Mouse (Mus musculus) intestine, embryonic 16.5 days (tissue): ENCODE measurements around the gene Gpam. TPM values are rescaled to one million over a fixed set of nuclear protein-coding genes. Genes with fewer than 3 reads are reported as not detected.
"Not testable (repeated sequence)": the region's sequence is repeated elsewhere in the genome, so short reads cannot be mapped to it uniquely, and the experiment has no call there.

Source experiments
- ATAC-seq: fragments of 200-750 bp; cut with Nextera tagmentation; 2 replicates; pipeline ENCODE4 v1.8.0; 2017; ENCODE audit warnings: moderate TSS enrichment, moderate library complexity
- H3K27ac ChIP-seq: fragments of 300-500 bp; sonication (generic); 2 replicates; pipeline ENCODE4 v1.5.1; 2014; ENCODE audit warnings: mild to moderate bottlenecking, low read length
- H3K27me3 ChIP-seq: fragments of 300-500 bp; sonication (generic); replicated peaks from 2 replicates; pipeline ENCODE4 v1.6.1; 2014; ENCODE audit warnings: low read length, control low read depth, mixed read lengths; ENCODE audit not compliant: control insufficient read depth, insufficient read depth
- H3K36me3 ChIP-seq: fragments of 300-500 bp; sonication (generic); 2 replicates; pipeline ENCODE4 v1.6.1; 2014; ENCODE audit warnings: low read length, control low read depth; ENCODE audit not compliant: control insufficient read depth, insufficient read depth
- H3K4me1 ChIP-seq: fragments of 300-500 bp; sonication (generic); 2 replicates; pipeline ENCODE4 v1.6.1; 2014; ENCODE audit warnings: low read length, control low read depth, mixed read lengths; ENCODE audit not compliant: control insufficient read depth, insufficient read depth
- H3K4me2 ChIP-seq: fragments of 300-500 bp; sonication (generic); 2 replicates; pipeline ENCODE4 v1.6.1; 2014; ENCODE audit warnings: low read depth, low read length, control low read depth
- H3K4me3 ChIP-seq: fragments of 300-500 bp; sonication (generic); 2 replicates; pipeline ENCODE4 v1.5.1; 2014; ENCODE audit warnings: mild to moderate bottlenecking, low read length
- H3K9ac ChIP-seq: fragments of 300-500 bp; sonication (generic); 2 replicates; pipeline ENCODE4 v1.6.1; 2014; ENCODE audit warnings: low read depth, low read length
- H3K9me3 ChIP-seq: fragments of 300-500 bp; sonication (generic); 2 replicates; pipeline ENCODE4 v1.6.1; 2016; ENCODE audit warnings: low read length, control low read depth; ENCODE audit not compliant: control insufficient read depth
- WGBS: fragments of 180-500 bp; shearing (Covaris S2); extraction: QIAGEN DNeasy Blood & Tissue Kit; methylation state at CpG from one replicate; pipeline ENCODE4 v1.1.7; 2014; 5-methylcytosine and 5-hydroxymethylcytosine counted together
- polyA plus RNA-seq: library from polyadenylated mRNA; unstranded; fragments of >200 nt; fragmentation: Nextera tagmentation; extraction: Ambion mirVana; gene quantifications from 2 replicates; pipeline ENCODE4 v1.2.1, GENCODE M21; 2015

Gpam gene
- polyA plus RNA-seq: 21.5 and 25.5 TPM in 2 replicates

- 52% methylated on average over 11 of the region's 11 CpGs for WGBS
Observed at GRCm38 (mm10) chr19:55127072-55127718, at the start of gene Gpam. Gene Gpam (minus strand): TSS chr19:55127238.

DNA sequence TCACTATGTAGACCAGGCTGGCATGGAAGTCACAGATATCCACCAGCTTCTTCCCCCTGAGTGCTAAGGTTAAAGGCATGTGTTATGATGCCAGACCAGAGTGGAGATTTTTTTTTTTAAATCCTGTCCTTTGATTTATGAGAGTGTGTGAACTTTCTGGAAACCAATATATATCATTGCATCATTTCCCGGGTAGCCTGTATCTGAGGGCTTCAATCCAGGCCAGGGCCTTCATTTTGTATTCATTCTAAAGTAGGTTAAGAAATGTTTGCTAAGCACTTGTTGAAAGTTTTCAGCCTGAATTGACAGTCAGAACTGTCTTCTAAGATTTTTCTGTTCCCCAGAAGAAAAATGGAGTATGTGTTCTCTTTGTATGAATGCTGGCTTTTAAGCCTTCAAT lies 44.5 kb upstream of the Gpam start:
- Histone ChIP-seq H3K4me2 (no peak overlapping the region), H3K4me3 (no peak overlapping the region), H3K9ac (no peak overlapping the region), H3K36me3 (no peaks in the 10 kb centered on the region), H3K4me1 (no peaks in the 10 kb centered on the region), H3K27me3 (no peaks in the 10 kb centered on the region), H3K27ac (no peak overlapping the region), H3K9me3 (no peaks in the 10 kb centered on the region)
- ATAC-seq: no peak
- WGBS: 69% methylated on average over 1 of the region's 1 CpGs

More at GRCm38 (mm10) chr19:55127072-55127718, at the start of gene Gpam:
- no peaks in the 10 kb centered on the region for H3K27me3 ChIP-seq
- 0 out of 2 replicates have a peak within 1 kb of the TSS, but pooled peaks have one; percentile 17 for H3K9ac ChIP-seq
- H3K4me1 ChIP-seq: peaks cover 8% of the 10 kb centered on the region
- 0 out of 2 replicates have a peak within 1 kb of the TSS, but pooled peaks have one; percentile 28 for H3K27ac ChIP-seq
- peak within 1 kb of the TSS; percentile 39 for H3K4me3 ChIP-seq
- no peaks in the 10 kb centered on the region for H3K36me3 ChIP-seq
- H3K4me2 ChIP-seq: peak within 1 kb of the TSS; percentile 54
- ATAC-seq: peak; percentile 84
- no peaks in the 10 kb centered on the region for H3K9me3 ChIP-seq

DNA sequence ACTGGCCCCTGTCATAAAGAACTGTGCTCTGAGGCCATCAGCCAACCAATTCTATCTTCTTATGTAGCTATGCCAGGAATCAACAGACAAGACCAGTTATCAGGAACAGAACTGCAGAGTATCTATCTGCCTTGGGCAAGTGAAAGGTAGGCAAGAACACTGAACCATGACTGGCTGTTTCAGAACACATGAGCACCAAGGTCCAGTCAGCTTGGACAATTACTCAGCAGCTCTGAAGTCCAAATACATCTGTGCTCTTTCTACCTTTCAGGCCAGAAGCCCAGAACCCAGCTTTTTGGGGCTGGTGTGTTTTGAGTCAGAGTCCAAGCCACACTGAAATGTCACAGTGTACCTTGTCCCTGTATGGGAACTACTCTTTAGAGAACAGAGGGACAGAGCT lies 43.4 kb upstream of the Gpam start:
- no peak for ATAC-seq
- H3K9me3 ChIP-seq: no peaks in the 10 kb centered on the region
- no peaks in the 10 kb centered on the region for H3K36me3 ChIP-seq
- no peak overlapping the region for H3K27ac ChIP-seq
- no peak overlapping the region for H3K4me3 ChIP-seq
- H3K9ac ChIP-seq: no peak overlapping the region
- H3K4me1 ChIP-seq: no peaks in the 10 kb centered on the region
- H3K4me2 ChIP-seq: no peak overlapping the region
- H3K27me3 ChIP-seq: no peaks in the 10 kb centered on the region

DNA sequence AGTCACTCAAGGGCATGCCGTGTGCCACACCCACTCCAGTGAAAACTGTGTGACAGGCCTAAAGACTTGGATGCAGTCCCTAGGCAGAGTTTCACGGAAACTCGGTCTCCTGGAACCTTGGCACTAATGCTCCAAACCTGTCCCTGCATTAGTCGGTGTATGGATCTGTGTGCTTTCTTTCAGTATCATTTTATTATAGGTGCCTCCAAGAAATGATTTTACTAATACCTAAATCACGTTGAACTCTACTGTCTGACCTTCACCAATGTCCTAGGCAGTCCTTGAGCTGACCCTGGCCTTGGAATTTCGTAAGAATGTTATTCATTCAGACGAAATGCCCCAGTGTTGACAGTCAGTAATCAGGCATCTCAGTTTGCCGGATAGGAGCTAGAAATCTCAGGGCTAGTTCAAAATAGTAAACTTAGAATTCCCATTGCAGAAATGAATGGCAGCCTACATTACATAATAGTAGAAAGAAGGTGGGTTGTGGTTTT lies 42.2 kb upstream of the Gpam start:
- not testable (repeated sequence) for H3K4me1 ChIP-seq, H3K27ac ChIP-seq, H3K4me2 ChIP-seq, H3K27me3 ChIP-seq, H3K9ac ChIP-seq, H3K9me3 ChIP-seq, ATAC-seq, H3K36me3 ChIP-seq, H3K4me3 ChIP-seq
- WGBS: 92% methylated on average over 8 of the region's 8 CpGs

GRCm38 (mm10) chr19:55168360-55168759 lies 41.3 kb upstream of the Gpam start:
- no peak overlapping the region for H3K4me3 ChIP-seq
- no peaks in the 10 kb centered on the region for H3K27me3 ChIP-seq
- no peaks in the 10 kb centered on the region for H3K36me3 ChIP-seq
- no peak overlapping the region for H3K4me2 ChIP-seq
- H3K4me1 ChIP-seq: peaks cover 8% of the 10 kb centered on the region
- H3K9me3 ChIP-seq: no peaks in the 10 kb centered on the region
- 41% methylated on average over 6 of the region's 6 CpGs for WGBS
- H3K27ac ChIP-seq: no peak overlapping the region
- no peak for ATAC-seq
- H3K9ac ChIP-seq: no peak overlapping the region

DNA sequence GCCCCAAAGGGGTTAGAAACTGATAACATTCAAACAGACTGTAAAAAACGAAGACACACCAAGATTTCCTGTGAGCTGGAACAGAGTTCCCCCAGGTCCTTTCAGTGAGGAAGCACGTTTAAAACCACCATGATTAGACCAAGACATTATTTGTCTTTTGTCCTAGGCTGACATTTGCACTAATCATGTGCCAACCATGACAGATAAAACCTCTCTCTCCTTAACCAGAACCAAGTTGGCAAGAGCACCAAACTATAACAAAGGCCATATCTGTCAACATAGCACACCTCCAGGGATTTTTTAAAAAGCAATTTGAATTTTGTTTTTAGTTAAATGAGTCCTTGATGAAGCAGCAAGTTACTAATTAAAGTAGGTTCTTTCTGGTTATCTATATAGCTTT lies 40.7 kb upstream of the Gpam start:
- Histone ChIP-seq H3K27me3 (no peaks in the 10 kb centered on the region), H3K36me3 (no peaks in the 10 kb centered on the region), H3K9me3 (no peaks in the 10 kb centered on the region), H3K27ac (no peak overlapping the region), H3K4me2 (no peak overlapping the region), H3K9ac (no peak overlapping the region), H3K4me3 (no peak overlapping the region), H3K4me1 (peaks cover 8% of the 10 kb centered on the region)
- WGBS: 59% methylated on average over 2 of the region's 2 CpGs
- ATAC-seq: no peak

- Histone ChIP-seq H3K9ac (no peak overlapping the region), H3K27ac (no peak overlapping the region), H3K27me3 (no peaks in the 10 kb centered on the region), H3K4me3 (no peak overlapping the region), H3K4me1 (peaks cover 8% of the 10 kb centered on the region), H3K4me2 (no peak overlapping the region), H3K36me3 (no peaks in the 10 kb centered on the region), H3K9me3 (no peaks in the 10 kb centered on the region)
- WGBS: 85% methylated on average over 2 of the region's 2 CpGs
- no peak for ATAC-seq
Observed at GRCm38 (mm10) chr19:55166741-55167140, 39.7 kb upstream of the Gpam start.

DNA sequence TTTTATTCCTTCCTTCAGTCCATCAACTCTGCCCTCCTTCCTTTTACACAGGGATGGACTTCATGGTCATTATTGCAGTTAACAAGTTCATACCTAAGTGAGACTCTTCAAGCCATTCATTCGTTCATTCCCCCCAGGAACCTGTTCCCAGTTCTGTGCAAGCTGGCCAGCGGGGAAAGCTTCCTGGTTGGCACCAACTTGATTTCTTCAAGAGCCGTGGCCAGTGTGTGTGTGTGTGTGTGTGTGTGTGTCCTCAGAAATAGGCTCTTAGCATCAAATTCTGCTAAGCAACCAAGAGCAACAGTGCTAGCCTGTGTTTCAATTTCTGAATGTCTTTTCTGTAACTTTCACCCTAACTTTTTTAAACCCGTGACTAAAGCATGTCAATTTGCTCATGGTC lies 38.9 kb upstream of the Gpam start:
- no peak overlapping the region for H3K9ac ChIP-seq
- no peaks in the 10 kb centered on the region for H3K9me3 ChIP-seq
- peaks cover 8% of the 10 kb centered on the region for H3K4me1 ChIP-seq
- WGBS: 75% methylated on average over 4 of the region's 4 CpGs
- no peak overlapping the region for H3K4me3 ChIP-seq
- H3K27ac ChIP-seq: no peak overlapping the region
- H3K4me2 ChIP-seq: no peak overlapping the region
- H3K27me3 ChIP-seq: no peaks in the 10 kb centered on the region
- no peaks in the 10 kb centered on the region for H3K36me3 ChIP-seq
- ATAC-seq: no peak

- H3K36me3 ChIP-seq: no peaks in the 10 kb centered on the region
- no peak overlapping the region for H3K9ac ChIP-seq
- peak overlapping the region; percentile 14; the same call in 1 of the 2 replicates for H3K27ac ChIP-seq
- peak; percentile 89 for ATAC-seq
- 73% methylated on average over 1 of the region's 1 CpGs for WGBS
- no peaks in the 10 kb centered on the region for H3K9me3 ChIP-seq
- no peaks in the 10 kb centered on the region for H3K27me3 ChIP-seq
- H3K4me2 ChIP-seq: no peak overlapping the region
- H3K4me1 ChIP-seq: peaks cover 8% of the 10 kb centered on the region
- H3K4me3 ChIP-seq: no peak overlapping the region
Observed at GRCm38 (mm10) chr19:55165183-55165865, 38.3 kb upstream of the Gpam start.
